Mouse (Mus musculus): ENCODE measurements around the gene Gucy2c. TPM values are rescaled to one million over a fixed set of nuclear protein-coding genes. Genes with fewer than 3 reads are reported as not detected.

Gene Gucy2c
- total RNA-seq, 2 experiments from 2014 or later, result not detected

DNA sequence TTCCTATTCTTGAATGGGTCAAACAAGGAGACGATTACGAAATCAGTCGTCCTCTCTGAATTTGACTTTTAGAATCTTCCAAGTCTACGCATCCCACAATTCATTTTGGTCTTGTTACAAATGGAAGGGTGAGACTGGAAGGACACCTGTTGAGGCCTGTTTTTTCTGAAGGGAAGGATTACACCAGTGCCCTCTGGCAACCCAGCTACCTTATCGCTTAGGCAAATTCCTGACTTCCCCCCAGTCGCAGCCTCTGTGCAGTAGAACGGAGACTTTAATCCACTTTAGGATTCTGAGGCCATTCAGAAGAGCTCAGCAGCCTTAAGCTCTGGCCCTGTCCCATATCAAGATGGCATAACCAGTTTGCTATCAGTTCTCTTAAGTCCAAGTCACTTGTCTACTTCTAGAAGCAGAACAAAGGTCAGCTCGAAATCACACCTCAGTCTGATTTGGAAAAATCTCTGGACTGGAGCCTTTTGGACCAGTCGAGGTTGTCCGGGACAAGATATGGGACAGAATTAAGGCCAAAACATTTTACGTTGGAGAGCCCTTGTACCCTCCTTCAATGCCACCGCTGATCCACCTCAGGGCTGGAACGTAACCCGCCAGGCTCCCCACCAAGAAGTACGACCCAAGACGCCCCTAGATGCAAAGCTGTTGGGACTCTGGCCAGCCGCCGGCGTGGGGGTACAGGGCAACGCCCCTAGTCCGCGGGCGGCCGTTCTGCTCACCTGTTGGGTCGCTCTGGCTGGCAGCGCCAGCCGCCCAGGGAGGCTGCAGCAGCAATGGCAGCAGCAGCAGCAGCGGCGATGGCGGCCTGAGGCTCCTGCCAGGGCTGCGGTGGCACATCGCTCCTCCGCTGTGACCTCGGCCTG, 120.5 kb downstream of the Gucy2c start:
- no peak for DNase-seq

DNA sequence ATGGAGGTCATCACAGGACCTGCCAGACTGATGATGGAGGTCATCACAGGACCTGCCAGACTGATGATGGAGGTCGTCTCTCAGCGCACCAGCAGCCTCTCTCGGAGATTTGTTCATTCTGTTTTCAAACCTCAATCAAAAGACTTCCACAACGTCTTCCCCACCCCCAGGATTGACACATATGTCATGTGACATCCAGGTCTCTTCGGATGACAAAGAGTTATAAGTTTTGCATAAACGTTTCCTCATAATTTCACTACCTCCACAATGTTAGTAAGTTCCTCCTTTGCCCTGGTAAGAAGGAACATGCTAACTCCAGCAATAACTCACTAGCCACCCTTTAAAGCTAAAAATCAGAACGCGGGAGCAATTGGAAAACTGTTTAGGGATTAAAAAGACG, 122.3 kb downstream of the Gucy2c start:
- no peak for DNase-seq

DNA sequence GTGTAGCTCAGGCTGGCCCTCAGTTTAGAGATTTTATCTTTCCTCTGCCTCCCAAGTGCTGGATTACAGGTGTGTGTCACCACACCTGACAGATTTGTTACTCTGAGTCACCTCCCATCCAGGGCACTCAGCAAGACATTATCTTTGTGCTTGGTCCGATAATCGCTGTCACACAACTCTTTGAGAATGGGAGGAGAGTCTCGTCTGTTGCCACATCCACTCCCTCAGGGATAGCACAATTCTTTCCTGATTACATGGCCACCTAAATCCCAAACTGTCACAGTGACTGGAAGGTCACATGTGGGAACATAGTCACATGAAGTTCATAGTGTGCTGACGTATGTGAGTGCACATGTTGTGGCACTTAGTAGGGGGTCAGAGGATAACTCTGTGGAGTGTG, 123.3 kb downstream of the Gucy2c start:
- DNase-seq, result no peak

DNA sequence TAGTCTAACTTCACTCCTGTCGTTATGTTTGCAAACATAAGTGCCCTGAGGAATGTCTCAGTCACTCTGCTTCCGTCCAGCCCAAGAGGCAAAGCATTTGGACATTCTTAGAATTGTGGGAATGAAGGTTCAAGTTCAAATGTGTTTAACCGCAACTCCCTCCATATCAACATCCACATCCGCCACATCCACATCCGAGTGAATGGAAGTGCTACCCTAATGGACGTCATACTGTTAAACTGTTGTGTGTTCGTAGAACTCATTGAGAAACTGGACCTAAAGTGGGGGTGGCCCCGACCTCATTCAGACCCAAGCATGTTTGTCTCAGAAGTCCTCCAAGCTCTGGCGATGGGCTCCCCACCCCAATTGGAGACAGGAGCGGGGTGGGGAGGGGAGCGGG, 125.8 kb downstream of the Gucy2c start:
- DNase-seq, result no peak

DNA sequence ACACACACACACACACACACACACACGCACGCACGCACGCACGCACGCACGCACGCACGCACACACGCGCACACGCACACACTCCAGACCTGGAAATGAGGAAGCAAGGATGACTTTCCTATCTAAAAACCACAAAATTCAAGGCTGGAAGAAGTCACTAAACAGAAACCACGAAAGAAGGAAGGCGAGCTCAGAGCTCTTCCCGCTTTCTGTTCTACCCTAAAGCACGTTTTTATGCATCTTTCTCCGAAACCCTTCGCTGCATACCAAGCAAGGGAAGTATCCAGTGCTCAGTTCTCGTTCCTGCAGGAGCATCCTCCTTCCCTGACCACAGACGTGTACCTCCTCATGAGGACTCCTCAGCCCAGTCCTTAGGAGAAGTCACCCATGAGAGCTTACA, 127.1 kb downstream of the Gucy2c start:
- no peak for DNase-seq

DNA sequence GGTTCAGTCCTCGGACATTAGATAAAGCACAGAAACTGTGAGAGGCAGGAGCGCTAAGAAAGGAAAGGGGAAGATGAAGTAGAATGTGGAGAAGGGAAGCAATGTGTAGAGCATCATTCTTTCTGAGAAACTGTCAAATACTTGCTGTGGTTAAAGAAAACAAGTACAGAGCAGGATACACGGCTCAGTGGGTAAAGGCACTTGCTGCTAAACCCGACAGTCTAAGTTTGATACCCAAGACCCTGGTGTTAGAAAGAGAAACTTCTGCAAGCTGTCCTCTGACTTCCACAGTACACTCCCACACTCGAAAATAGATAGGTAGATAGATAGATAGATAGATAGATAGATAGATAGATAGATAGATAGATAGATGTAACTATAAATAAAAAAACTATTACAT, 128.2 kb downstream of the Gucy2c start:
- no peak for DNase-seq

DNA sequence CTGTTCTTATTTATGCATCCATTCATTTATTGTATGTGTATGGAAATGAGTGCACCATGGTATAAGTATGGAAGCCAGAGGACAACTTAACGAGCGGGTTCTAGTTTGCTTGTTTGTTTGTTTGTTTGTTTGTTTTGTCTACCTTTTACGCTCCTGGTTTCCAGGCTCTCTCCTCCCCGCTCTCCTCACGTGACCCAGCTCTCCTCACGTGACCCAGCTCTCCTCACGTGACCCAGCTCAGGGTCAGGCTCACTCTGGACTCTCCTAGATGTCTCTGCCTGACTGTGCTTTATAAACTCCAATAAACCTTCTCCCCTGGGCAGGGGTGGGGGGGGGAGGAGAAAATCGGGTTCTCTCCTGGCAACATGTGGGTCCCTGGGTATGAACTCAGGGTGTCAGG, 130.9 kb downstream of the Gucy2c start:
- no peak for DNase-seq

DNA sequence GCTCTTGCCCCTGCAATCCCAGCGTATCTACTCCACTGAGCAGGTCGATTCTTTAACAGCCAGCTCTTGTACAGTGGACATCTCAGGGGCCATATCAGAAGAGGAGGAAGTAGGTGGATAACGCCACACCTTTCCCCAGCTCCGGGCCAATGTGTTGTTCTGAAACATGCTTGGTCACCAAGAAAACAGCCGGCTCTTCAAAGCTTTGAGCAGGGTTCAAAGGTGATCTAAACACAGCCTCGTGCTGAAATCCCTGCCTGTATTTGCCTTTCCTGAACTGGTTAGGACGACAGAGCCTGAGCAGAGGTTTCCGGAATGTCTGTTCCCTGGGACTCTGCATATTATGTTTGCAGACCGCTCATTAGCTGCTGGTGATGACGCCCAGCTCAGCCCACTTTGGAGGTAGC, 134.1 kb downstream of the Gucy2c start:
- DNase-seq, result no peak

Small RNA genes within 50 kb of the gene (microRNA-seq; reads per million reads assigned to microRNA genes)
- gene Gm44364, result not detected

Other genes starting within 250 kb of the Gucy2c start
- gene Plbd1, start 119.8 kb downstream of the Gucy2c start, total RNA-seq (2021), result 10 to 100 TPM; 30.8 to 37.9 TPM
- gene Hist4h4, start 22.6 kb upstream of the Gucy2c start, total RNA-seq (2021), result 10 to 100 TPM; 11.3 to 12.3 TPM
- gene H2afj, start 26.5 kb upstream of the Gucy2c start, total RNA-seq (2021), result 100 to 1,000 TPM; 173 to 208 TPM
- gene BC049715, start 45.9 kb upstream of the Gucy2c start, total RNA-seq (2021), result 1 to 10 TPM in 1 of 2 experiments, under 1 TPM in 1; 0.43 to 1.2 TPM
- 10 to 100 TPM; 77.0 to 78.2 TPM for gene Wbp11, start 46.5 kb upstream of the Gucy2c start, total RNA-seq (2021)
- under 1 TPM in 1 of 2 experiments, not detected in 1; 0.20 TPM for gene Smco3, start 53.7 kb upstream of the Gucy2c start, total RNA-seq (2021)
- 1 to 10 TPM; 3.6 to 6.0 TPM for gene Art4, start 76.0 kb upstream of the Gucy2c start, total RNA-seq (2021)
- gene Mgp, start 94.1 kb upstream of the Gucy2c start, total RNA-seq (2021), result 100 to 1,000 TPM; 136 to 192 TPM
- under 1 TPM in 1 of 2 experiments, not detected in 1; 0.26 TPM for gene Erp27, start 140.4 kb upstream of the Gucy2c start, total RNA-seq (2021)
- not detected for gene Pde6h, start 142.1 kb upstream of the Gucy2c start, total RNA-seq (2021)
- gene Arhgdib, start 160.1 kb upstream of the Gucy2c start, total RNA-seq (2021), result 10 to 100 TPM; 20.4 to 24.2 TPM